In the genomic region with DNA sequence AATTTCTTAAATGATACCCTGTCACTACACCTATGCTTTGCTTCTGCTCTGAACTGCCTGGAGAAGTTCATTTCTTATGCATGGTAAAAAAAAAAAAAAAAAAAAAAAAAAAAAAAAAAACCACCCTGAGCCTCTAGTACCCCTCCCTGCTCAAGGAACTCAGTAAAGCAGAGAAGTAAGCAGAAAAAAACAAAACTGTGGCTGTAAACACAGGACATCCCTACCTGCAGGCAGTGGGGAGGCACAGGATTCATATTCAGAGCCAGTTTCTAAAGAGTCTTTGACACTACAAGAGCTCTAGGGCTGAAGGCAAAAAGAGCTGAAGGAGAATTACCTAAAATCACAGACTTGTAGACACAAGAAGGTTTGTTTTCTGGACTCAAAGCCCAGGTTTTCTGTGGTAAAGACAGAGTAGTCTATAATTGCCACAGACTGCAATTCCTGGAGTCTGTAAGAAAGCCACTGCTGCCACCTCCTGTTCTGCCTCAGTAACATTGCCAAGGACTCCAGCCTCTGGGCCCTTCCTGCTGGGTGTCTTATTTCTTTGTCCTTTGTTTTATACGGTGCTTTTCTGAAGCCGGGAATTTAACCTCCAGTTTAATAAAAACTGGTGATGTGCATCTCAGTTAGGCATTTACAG, we compare ENCODE assay signal across 8 mouse cellular contexts.
DNase-seq lines count a peak whose midpoint lies in the region; ATAC-seq and TF ChIP-seq lines count a peak whose summit lies in the region.

No protein-coding gene starts in this region.

- H3K36me3 ChIP-seq in liver, adult 2 months (ENCODE audit: control insufficient read depth, insufficient read depth, low read length): no peaks in the 10 kb centered on the region
- H3K36me3 ChIP-seq in liver, embryonic 11.5 days (ENCODE audit: control insufficient read depth, insufficient read depth, low read length): no peaks in the 10 kb centered on the region
- no peaks in the 10 kb centered on the region for H3K36me3 ChIP-seq in liver, postnatal 0 days (replicated peaks; ENCODE audit: insufficient read depth, low read length)
- H3K36me3 ChIP-seq in stomach, postnatal 0 days (ENCODE audit: control insufficient read depth, insufficient read depth, low read length): no peaks in the 10 kb centered on the region

- H3K9me3 ChIP-seq in liver, embryonic 11.5 days (ENCODE audit: control insufficient read depth, low read length): no peaks in the 10 kb centered on the region
- H3K9me3 ChIP-seq in liver, postnatal 0 days (ENCODE audit: low read length): no peaks in the 10 kb centered on the region
- no peaks in the 10 kb centered on the region for H3K9me3 ChIP-seq in stomach, postnatal 0 days (ENCODE audit: control insufficient read depth, low read length)

- no peak for ATAC-seq in liver, embryonic 11.5 days (replicated peaks; ENCODE audit: low FRiP score)
- ATAC-seq in liver, postnatal 0 days: no peak
- no peak for ATAC-seq in stomach, postnatal 0 days (ENCODE audit: low FRiP score, low TSS enrichment)
- ATAC-seq in megakaryocyte-erythroid progenitor cell, adult 5-6 weeks (replicated peaks; ENCODE audit: low FRiP score, low TSS enrichment, poor library complexity, severe bottlenecking): no peak

- H3K79me2 ChIP-seq in liver, adult 2 months (ENCODE audit: control insufficient read depth, insufficient read depth, low read length): no peaks in the 10 kb centered on the region

- TF ChIP-seq CTCF in liver, adult 2 months (IDR thresholded peaks at IDR 0.05; ENCODE audit: low read depth, low read length): peak; percentile 75
- peak; percentile 60 for TF ChIP-seq CTCF in liver, postnatal 0 days (IDR thresholded peaks at IDR 0.05; ENCODE audit: low read depth)
- TF ChIP-seq CTCF in stomach, postnatal 0 days (IDR thresholded peaks at IDR 0.05; ENCODE audit: low read depth): peak; percentile 76

- no peak for TF ChIP-seq EP300 in liver, postnatal 0 days (IDR thresholded peaks at IDR 0.05; ENCODE audit: low read depth)
- TF ChIP-seq EP300 in stomach, postnatal 0 days (optimal IDR thresholded peaks at IDR 0.05): no peak

- no peak overlapping the region for H3K4me2 ChIP-seq in liver, embryonic 11.5 days
- no peak overlapping the region for H3K4me2 ChIP-seq in liver, postnatal 0 days (ENCODE audit: low read depth, low read length)
- no peak overlapping the region for H3K4me2 ChIP-seq in stomach, postnatal 0 days (replicated peaks; ENCODE audit: low read depth)

- no peak overlapping the region for H3K9ac ChIP-seq in liver, adult 2 months (ENCODE audit: low read depth, low read length)
- H3K9ac ChIP-seq in liver, embryonic 11.5 days (ENCODE audit: low read depth, low read length): no peak overlapping the region
- no peak overlapping the region for H3K9ac ChIP-seq in liver, postnatal 0 days (replicated peaks)
- no peak overlapping the region for H3K9ac ChIP-seq in stomach, postnatal 0 days (ENCODE audit: low read length)

- no peak for TF ChIP-seq POLR2A in liver, adult 2 months (IDR thresholded peaks at IDR 0.05; ENCODE audit: extremely low read depth, insufficient read depth, low read length)

- H3K4me1 ChIP-seq in liver, adult 2 months (ENCODE audit: control insufficient read depth, insufficient read depth, low read length): no peaks in the 10 kb centered on the region
- no peaks in the 10 kb centered on the region for H3K4me1 ChIP-seq in liver, embryonic 11.5 days (replicated peaks; ENCODE audit: control insufficient read depth, insufficient read depth, low read length)
- no peaks in the 10 kb centered on the region for H3K4me1 ChIP-seq in liver, postnatal 0 days (ENCODE audit: insufficient read depth)
- H3K4me1 ChIP-seq in stomach, postnatal 0 days (replicated peaks; ENCODE audit: control insufficient read depth, insufficient read depth): no peaks in the 10 kb centered on the region

- no peak overlapping the region for H3K4me3 ChIP-seq in liver, adult 2 months (ENCODE audit: insufficient read depth, low read depth, low read length)
- no peak overlapping the region for H3K4me3 ChIP-seq in liver, embryonic 11.5 days (ENCODE audit: low read depth, low read length)
- H3K4me3 ChIP-seq in liver, postnatal 0 days (ENCODE audit: low read depth, low read length): no peak overlapping the region
- no peak overlapping the region for H3K4me3 ChIP-seq in stomach, postnatal 0 days (ENCODE audit: low read depth, low read length)

- no peak overlapping the region for H3K27ac ChIP-seq in liver, adult 2 months (replicated peaks; ENCODE audit: insufficient read depth, low read depth, low read length)
- H3K27ac ChIP-seq in liver, embryonic 11.5 days (ENCODE audit: low read depth, low read length): no peak overlapping the region
- H3K27ac ChIP-seq in liver, postnatal 0 days (ENCODE audit: low read depth): no peak overlapping the region
- no peak overlapping the region for H3K27ac ChIP-seq in stomach, postnatal 0 days (replicated peaks)

- no peaks in the 10 kb centered on the region for H3K27me3 ChIP-seq in liver, adult 2 months (ENCODE audit: control insufficient read depth, insufficient read depth, low read length)
- no peaks in the 10 kb centered on the region for H3K27me3 ChIP-seq in liver, embryonic 11.5 days (replicated peaks; ENCODE audit: control insufficient read depth, insufficient read depth, low read length)
- no peaks in the 10 kb centered on the region for H3K27me3 ChIP-seq in liver, postnatal 0 days (ENCODE audit: insufficient read depth, low read length)
- no peaks in the 10 kb centered on the region for H3K27me3 ChIP-seq in stomach, postnatal 0 days (ENCODE audit: control insufficient read depth, insufficient read depth, low read length)

- 35% methylated on average over 2 of the region's 2 CpGs for WGBS in liver, adult 2 months
- 43% methylated on average over 2 of the region's 2 CpGs for WGBS in liver, embryonic 11.5 days
- 47% methylated on average over 2 of the region's 2 CpGs for WGBS in liver, postnatal 0 days (ENCODE audit: insufficient replicate concordance)
- 24% methylated on average over 2 of the region's 2 CpGs for WGBS in stomach, postnatal 0 days

- peak; percentile 33 for DNase-seq in liver, adult 2 months (ENCODE audit: extremely low read depth, low read depth, low spot score)
- DNase-seq in liver, embryonic 11.5 days (ENCODE audit: low spot score): no peak
- DNase-seq in cerebellum, adult 9-10 months: peak; percentile 38
- peak; percentile 56 for DNase-seq in forelimb bud, embryonic 11.5 days (ENCODE audit: low read depth, low spot score)
- peak; percentile 62 for DNase-seq in kidney, postnatal 10 days
- peak; percentile 23 for DNase-seq in liver, postnatal 0 days
- DNase-seq in stomach, postnatal 0 days (ENCODE audit: low spot score): peak; percentile 59
